Mouse (Mus musculus) urinary bladder, adult 2 months (tissue): Measurements from ENCODE around the gene Draxin. TPM values are rescaled to one million over a fixed set of nuclear protein-coding genes. Genes with fewer than 3 reads are reported as not detected.
"Not testable (repeated sequence)": the region's sequence is repeated elsewhere in the genome, so short reads cannot be mapped to it uniquely, and the experiment has no call there.

Experiments
- DNase-seq: peaks from one replicate; pipeline ENCODE4 v3.0.0; 2022; ENCODE audit warnings: low spot score
- polyA plus RNA-seq: library from polyadenylated mRNA; depleted of rRNA; stranded (reverse); fragments of >200 nt; gene quantifications from 2 replicates; pipeline ENCODE4 v1.2.3, GENCODE M21; 2012; rRNA removed

Draxin gene
- polyA plus RNA-seq, 1 experiment: 0.01 TPM

DNA sequence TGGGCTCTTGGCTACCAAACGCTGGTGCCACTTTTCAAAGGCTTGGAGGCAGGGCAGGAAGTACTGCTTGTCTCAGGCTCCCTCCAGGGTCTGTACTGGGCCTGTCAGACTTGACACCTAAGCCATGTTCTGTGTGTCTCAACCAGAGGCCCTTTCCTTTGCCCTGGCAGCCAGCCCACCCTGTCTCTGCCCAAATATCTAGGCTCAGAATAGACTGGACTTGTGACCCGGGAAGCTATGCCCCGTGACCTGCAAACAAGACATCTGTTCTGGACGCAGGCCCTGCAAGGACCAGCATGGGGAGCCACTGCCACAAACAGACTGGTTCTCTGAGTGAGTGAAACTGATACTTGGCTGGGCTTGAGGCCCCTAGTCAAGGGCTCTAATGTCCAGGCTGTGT, 73.7 kb downstream of the Draxin start:
- DNase-seq: no peak

GRCm38 (mm10) chr4:148056246-148056645, 74.3 kb downstream of the Draxin start:
- DNase-seq: no peak

- DNase-seq: no peak
Observed at GRCm38 (mm10) chr4:148054961-148055695, 75.4 kb downstream of the Draxin start.

DNA sequence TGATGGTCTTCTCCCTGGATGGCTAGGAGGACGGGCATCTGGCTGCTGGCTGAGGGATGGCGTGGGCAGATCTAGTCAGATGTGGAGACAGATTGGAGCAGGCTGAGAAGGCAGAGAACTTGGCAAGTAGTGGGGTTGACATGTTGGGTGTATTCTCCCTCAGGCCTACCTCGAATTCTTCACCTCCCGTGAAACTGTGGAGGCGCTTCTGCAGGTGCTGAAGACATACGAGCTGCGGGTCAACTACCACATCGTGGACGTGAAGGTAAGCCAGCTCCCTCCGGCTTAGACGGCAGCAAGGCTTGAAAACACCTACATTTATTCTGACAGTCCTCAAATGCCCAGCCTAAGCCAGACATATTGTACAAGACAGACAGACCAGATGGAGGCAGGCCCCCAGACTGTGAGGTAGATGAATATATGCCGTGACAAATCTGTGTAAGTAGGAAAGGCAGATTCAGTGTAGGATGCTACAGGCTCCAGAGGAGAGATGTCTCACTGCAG, 77.0 kb downstream of the Draxin start:
- DNase-seq: no peak

GRCm38 (mm10) chr4:148052976-148053375, 77.5 kb downstream of the Draxin start:
- DNase-seq: no peak

GRCm38 (mm10) chr4:148051886-148052285, 78.6 kb downstream of the Draxin start:
- no peak for DNase-seq

DNA sequence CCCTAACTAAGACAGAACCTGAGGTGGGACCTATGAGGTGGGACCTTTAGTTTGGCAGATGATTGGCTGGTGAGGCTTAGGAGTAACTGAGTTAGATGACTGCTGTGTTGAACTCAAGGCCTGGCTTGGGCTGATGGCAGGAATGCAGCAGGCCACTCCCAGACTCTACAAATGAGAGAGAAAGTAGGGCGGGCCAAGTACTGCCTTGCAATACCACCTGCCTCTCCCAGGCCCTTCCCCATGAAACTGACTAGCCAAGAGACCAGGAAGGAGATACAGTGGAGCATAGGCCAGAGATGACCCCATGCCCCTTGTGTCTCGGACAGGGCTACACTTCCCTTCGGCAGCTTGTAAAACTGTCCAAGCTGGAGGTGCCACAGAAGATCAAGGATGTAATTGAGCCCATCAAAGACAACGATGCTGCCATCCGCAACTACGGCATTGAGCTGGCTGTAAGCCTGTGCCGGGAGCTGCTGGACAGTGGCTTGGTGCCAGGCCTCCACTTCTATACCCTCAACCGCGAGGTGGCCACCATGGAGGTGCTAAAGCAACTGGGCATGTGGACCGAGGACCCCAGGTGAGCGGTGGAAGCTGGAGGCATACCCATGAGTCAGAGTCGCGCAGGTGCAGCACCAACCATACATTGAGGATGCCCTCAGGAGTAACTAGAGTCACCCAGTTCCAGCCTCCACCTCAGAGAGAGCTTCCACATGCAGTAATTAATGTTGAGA, 79.3 kb downstream of the Draxin start:
- no peak for DNase-seq

DNA sequence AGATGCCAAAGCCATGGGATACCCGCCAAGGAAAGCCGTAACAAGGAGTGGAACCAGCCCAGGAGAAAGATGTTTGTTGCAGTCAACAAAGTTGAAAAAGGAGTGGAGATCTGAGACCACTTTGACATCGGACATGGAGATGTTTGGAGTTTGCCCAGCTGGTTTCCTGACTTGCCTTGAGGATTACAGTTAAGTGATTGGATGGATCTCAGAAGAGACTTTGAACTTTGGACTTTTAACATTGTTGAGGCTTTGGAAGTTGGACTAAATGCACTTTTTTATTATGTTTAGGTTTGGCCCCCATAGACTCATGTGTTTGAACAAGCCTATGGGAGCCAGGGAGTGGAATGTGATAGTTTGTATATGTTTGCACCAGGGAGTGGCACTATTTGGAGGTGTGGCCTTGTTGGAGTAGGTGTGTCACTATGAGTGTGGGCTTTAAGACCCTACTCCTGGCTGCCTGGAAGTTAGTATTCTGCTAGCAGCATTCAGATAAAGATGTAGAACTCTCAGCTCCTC, 80.0 kb downstream of the Draxin start:
- not testable (repeated sequence) for DNase-seq

Other genes with a start within 250 kb of the Draxin start
- gene Mfn2, start 226.0 kb downstream of the Draxin start, polyA plus RNA-seq: 49.7 and 68.9 TPM in 2 replicates
- 42.5 and 50.1 TPM in 2 replicates for gene Plod1, start 193.9 kb downstream of the Draxin start, polyA plus RNA-seq
- 47.0 and 48.2 TPM in 2 replicates for gene 2510039O18Rik, start 189.8 kb downstream of the Draxin start, polyA plus RNA-seq
- gene Nppb, start 144.9 kb downstream of the Draxin start, polyA plus RNA-seq: 0.09 TPM in 1 of 2 replicates, not detected in the other
- gene Nppa, start 130.0 kb downstream of the Draxin start, polyA plus RNA-seq: 0.19 and 0.41 TPM in 2 replicates
- gene Clcn6, start 91.9 kb downstream of the Draxin start, polyA plus RNA-seq: 8.5 and 9.6 TPM in 2 replicates
- gene Mthfr, start 91.6 kb downstream of the Draxin start, polyA plus RNA-seq: 24.7 and 29.1 TPM in 2 replicates
- gene Agtrap, start 42.7 kb downstream of the Draxin start, polyA plus RNA-seq: 20.4 and 25.4 TPM in 2 replicates
- 25.3 and 28.7 TPM in 2 replicates for gene Mad2l2, start 314 bp downstream of the Draxin start, polyA plus RNA-seq
- 66.4 and 70.1 TPM in 2 replicates for gene Fbxo6, start 21.4 kb upstream of the Draxin start, polyA plus RNA-seq
- 18.3 and 19.0 TPM in 2 replicates for gene Fbxo44, start 29.8 kb upstream of the Draxin start, polyA plus RNA-seq
- gene Fbxo2, start 29.9 kb upstream of the Draxin start, polyA plus RNA-seq: 3.6 and 4.6 TPM in 2 replicates
- gene Disp3, start 157.3 kb upstream of the Draxin start, polyA plus RNA-seq: 0.01 and 0.06 TPM in 2 replicates